Mouse (Mus musculus): Measurements from ENCODE around the gene Hoxb5.
A peak's percentile ranks its signal among the peaks of the same experiment; 100 is the strongest.

The Hoxb5 gene

DNA sequence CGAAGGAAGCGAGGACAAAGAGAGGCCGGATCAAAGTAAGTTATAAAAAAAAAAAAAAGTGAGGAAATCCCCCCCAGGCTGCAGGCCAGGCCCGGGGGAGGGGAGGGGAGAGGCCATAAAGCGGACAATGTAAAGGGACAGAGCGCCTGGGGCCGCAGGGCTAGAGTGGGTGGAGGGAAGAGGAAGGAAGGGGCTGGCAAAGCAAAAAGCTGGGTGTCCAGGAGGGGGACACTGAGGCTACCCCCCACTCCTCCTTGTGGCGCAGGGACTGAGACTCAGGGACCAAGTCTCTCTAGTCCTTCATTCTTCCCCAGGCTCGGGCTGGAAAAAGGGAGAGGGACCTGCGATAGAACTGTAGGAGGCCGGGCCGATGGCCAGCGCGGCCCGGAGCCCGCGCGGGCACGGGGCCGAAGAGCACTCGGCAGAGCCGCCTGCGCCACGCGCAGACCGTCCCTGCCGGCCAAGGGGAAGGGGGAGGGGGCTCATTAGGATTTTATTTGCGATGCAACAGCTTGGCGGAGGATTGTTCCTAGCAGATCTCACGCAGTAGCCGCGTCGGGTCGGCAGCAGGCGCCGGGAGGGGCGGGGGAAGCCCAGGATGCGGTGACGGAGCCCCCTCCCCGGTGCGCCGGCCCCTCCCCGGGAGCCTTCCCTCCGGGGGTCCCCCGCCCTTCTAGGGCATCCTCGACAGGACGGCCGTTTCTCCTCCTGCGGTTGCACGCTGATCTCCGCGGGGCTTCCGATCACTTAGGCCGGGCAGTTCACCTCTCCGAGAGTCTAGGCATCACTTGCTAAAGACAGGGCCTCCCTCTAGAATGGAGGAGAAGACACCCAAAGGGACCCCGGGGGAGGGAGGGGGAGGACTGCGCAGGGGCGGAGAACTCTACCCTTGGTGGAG lies 30.9 kb upstream of the Hoxb5 start:
- no peak for DNase-seq

DNA sequence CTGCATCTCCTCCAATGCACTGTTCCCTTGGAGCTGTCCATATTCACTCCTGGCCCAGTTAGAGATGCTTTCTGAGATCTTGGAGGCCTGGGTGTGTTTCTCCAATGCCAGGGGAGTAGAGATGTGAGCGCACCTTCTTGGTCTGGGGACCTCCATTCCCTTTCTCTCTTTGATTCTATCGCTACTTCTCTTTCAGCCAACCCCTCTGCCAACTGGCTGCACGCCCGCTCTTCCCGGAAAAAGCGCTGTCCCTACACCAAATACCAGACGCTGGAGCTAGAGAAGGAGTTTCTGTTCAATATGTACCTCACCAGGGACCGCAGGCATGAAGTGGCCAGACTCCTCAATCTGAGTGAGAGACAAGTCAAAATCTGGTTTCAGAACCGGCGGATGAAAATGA lies 28.7 kb upstream of the Hoxb5 start:
- no peak for DNase-seq

DNA sequence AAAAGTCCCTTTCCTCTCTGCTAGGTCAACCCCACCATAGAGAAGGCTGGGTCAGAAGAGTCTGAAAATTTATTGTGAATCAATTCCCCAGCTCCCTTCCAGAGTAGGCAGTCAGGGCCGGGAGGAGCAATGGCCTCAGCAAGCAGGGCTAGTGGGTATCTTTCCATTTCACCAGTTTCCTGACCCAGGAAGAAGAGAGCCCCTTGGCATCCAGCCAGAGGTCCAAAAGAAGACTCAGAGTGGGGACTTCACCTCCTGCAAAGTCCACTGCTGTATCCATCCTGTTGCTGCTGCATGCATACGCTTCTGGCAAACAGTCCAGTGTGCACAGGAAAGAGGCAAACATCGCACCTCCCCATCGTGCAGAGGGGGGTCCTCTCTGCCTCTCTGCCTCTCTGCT lies 27.2 kb upstream of the Hoxb5 start:
- DNase-seq = no peak

DNA sequence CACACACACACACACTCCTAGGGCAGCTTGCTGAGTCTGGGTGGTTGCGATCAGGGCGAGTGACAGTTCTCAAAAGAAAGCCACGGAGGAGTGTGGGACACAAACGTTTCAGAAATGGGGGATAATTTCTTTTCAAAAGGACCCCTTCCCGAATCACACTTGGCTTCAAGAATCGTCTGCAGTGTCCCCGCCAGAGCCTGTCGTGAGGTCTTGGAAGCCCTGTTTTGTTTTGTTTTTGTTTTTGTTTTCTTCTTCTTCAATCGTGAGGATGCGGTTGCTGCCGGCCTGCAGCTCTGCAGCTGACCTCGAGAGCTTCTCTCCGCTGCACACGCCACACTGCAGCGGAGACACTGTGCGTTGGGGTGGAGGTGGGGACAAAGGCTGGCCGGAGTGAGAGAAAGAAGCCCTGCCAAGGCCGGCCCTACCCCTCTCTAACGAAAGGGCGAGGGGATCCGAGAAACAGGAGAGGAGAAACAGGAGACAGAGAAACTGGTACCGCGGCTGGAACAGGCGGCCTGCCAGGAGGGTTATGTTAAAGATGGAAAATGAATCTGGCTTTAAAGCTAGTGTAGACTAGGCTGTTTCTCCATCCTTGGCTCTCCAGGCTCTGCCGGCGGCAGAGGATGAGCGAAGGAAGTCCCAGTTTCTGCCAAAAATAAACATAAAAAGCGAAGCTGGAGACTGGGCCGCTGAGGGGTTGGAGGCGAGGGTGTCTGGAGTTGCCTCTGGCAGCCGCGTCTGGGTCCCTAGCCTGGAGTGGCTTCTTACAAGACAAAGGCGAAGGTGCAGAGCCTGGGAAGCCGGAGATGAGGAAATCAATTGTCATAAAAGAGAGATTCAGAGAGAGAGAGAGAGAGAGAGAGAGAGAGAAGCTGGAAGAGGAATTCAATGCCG lies 25.7 kb upstream of the Hoxb5 start:
- no peak for DNase-seq

DNA sequence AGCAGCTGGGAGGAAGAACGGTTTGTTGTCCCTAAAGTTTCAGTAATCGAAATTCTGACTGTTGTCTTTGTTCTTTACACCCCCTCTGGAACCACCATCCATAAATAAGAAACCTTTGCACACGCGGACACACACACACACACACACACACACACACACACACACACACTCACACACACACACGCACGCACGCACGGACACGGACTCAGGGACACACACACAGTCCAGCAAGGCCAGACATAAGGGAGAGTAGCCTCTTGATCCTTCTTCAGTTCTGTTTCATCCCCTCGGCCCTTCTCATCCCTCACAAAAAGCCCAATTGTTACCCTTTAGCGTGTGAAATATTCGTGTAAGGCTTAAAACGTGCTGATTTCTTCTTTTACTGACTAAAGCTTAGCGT lies 24.8 kb upstream of the Hoxb5 start:
- no peak for DNase-seq

DNA sequence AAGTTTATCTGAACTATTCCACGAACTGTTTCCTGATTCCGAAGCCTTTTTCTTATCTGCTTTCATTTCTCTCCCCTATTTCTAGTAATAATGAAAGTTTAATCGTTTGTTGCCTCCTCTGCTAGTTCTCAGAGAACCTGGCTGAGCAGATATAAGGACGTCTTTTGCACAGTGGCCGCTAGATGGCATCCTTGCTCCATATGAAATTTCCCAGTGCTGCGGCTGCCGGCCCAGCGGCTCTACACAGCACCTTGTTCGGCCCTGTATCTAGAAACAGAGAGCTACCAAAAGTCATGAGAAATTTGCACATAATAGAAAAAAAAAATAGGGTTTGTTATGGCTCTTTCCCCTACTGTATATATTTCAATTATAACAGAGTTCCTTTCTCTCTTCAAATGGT lies 24.4 kb upstream of the Hoxb5 start:
- peak; percentile 76 to 89 for DNase-seq

DNA sequence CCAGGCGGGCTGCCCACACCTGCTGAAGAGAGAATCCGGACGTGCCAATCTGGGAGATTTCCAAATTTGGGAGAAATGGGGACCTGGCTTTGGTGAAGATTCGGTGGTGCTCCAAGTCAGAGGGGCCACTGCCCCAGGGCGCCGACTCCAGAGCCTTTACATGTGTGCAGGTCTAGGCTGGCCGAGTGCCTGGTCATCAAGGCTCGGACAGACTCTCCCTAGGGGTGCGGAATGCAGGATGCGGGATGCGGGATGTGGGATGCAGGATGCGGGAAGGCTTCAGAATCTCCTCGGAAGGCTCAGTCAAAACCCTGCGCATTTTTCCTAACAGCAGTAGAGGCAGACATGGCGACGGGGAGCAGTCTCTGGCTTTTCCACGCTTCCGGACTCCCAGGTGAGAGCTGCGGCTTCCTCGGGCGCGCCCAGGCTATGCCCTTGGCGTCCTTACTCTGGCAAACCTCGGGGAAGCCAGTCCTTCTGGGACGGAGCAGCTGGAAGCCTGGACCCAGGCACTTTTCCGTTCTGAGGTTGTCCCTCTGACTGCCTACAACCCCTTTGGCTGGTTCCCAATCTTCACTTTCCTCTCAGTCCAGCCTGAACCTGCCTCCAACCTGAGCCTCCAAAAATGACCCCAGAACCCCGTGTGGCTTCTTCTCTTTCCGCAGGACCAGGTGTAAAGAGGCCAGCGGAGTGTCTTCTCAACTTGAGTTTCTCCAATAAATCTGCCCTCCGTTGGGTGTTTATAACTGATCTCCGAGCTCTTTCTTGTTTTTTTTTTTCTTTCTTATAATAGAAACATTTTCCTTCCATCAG lies 23.5 kb upstream of the Hoxb5 start:
- no peak for DNase-seq

DNA sequence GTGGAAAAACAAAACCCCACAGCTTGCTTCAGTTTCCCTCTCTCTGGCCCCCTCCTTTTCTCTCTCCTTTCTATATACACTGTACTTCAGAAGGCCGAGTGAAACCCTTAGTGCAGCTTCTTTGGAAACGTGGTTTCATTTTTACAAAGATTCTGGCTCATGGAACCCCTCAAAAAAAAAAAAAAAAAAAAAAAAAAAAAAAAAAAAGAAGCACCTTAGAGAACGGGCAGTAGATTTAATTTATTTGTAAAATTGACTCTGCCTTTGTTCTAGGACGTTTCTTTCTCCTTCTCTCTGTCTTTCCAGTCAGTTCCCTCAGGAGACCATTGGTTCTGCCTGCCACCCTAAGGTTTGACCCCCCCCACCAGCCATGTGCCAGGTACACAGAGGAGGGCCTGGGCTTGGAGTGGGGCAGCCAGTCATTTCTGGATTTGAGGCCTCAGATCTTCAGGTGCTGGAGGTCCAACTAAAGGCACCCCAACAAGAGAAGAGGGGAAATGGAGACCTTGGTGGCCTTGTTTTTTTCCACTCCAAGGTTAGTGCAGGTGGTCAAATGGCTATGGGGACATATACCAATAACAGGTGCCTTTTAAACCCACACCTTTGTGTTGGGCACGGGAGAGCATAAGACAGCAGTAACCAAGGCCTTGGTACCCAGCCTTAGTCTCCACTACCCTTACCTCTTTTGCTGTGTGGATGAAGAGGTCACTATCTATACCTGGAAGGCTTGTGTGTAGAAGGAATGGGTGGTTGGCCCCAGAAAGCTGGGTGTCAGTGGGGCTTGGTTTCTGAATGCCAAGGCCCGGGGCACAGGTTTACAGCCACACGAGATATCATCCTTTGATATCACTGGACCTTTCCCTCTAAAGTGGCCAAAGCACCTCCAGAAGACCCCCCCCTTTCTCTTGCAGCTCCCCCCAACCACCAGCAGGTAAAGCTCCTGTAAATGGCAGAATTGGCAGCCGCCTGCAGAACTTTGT lies 22.4 kb upstream of the Hoxb5 start:
- DNase-seq = no peak

DNA sequence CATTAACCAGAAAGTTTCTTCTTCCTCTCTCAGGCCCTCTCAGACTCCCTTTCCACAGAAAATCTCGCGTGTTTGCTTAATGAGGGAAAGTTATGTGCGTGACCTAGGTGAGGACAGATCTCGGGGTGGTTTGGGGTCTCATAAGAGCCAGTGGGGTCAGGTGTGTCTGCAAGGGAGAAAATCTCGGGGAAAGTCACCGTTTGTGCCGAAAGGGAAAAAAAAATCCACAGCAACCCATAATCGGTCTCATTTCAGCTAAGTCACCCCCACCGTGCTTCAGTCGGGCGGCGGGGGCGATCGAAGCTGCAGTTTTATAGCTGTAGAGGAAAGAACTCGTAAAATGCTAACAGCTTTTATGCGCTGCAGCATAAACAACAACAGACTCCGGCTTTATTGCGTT lies 21.7 kb upstream of the Hoxb5 start:
- DNase-seq = no peak

DNA sequence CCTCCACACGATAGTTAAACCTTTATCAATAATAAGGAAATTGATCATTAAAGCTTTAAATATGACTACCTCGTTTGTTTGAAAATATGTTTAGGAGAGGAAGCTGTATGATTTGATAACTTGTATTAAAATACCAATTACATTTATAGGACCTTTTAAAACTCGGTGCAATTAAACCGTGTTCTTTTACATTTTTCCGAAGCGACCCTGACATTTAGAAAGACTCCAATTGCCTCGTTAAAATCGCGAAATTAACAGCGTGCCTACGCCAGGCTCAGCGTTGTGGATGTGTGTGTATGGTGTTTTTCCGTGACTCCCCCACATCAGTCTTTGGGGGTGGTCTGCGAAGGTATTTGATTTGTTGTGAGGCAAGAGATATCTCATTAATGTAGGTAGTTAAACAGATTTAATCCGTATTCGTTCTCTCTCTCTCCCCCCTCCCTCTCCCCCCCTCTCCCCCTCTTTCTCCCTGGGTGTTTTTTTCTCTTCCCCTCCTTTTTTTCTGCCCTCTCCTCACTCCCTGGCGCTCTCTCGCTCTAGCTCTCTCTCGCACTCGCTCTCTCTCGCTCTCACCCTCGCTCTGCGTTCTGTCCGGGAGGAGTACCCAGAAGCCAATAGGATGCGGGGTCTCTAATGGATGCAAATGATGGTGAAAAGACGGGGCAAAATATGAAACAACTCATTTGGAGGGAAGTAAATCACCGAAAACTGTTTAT lies 21.1 kb upstream of the Hoxb5 start, which contains the start of gene Hoxb8:
Hoxb8 (plus strand) TSS at position 51 of the 716 bp plus-strand sequence.
- no peak for DNase-seq

DNA sequence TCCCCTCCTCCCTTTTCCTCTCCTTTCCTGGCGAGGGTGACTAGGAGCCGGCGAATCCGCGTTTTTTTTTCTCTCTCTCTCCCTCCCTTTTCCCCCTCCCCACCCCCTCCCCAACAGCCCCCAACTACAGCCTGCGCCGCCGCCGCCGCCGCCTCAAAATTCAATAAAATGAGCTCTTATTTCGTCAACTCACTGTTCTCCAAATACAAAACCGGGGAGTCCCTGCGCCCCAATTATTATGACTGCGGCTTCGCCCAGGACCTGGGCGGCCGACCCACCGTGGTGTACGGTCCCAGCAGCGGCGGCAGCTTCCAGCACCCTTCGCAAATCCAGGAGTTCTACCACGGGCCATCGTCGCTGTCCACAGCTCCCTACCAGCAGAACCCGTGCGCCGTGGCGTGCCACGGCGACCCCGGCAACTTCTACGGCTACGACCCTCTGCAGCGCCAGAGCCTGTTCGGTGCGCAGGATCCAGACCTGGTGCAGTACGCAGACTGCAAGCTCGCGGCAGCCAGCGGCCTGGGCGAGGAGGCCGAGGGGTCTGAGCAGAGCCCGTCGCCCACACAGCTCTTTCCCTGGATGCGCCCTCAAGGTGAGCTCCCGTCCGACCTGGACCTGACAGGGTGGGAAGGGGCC lies 20.2 kb upstream of the Hoxb5 start:
- DNase-seq = no peak

DNA sequence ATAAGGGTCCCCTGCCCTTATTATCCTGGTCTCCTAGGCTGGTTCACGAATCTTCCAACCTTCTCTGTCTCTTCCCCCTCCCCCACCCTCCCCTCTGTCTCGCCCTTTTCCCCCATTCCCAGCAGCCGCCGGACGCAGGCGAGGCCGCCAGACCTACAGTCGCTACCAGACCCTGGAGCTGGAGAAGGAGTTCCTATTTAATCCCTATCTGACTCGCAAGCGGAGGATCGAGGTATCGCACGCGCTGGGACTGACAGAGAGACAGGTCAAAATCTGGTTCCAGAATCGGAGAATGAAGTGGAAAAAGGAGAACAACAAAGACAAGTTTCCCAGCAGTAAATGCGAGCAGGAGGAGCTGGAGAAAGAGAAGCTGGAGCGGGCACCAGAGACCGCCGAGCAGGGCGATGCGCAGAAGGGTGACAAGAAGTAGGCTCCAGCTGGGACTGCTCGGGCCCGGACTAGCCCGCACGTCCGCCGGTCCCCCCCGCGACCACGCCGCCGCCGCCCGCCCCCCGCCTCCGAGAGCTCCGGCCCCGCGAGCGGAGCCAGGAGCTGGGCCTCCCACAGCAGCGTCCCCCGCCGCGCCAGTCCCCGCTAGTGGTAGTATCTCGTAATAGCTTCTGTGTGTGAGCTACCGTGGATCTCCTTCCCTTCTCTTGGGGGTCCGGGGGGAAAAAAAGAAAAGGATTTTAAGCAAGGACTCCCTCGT lies 18.9 kb upstream of the Hoxb5 start:
- DNase-seq = no peak

DNA sequence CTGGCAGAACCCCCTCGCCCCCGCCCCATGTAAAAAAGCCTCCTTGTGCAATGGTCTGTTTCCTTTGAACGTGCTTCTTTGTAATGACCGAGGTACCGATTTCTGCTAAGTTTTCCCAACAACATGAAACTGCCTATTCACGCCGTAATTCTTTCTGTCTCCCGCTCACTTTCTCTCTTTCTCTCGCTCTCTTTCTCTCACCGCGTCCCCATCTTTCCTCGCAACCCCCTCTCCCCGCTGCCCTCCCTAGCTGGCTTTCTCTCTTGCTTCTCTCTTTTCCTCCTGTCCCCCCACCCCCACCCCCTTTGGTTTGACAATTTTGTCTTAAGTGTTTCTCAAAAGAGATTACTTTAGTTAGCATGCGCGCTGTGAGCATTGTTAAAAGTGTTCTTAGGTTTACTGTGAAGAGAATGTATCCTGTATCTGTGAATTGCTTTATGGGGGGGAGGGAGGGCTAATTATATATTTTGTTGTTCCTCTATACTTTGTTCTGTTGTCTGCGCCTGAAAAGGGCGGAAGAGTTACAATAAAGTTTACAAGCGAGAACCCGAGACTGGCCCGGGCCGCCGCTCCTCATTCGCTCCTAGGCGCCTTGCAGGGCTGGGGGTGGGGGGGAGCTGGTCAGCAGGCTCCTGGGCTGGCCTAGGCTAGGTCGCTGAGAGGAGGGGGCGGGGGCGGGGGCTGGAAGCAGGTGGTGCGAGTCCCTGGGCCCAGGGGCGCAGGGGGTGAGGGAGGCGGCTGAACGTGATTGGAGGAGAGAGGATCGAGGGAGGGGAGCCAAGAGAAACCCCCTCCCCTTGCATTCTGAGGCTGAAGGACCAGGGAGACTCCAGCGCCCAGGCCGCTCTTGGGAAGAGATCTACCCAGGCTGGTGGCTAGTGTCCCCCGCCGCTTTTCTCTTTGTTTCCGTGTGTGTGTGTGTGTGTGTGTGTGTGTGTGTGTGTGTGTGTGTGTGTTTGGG lies 18.1 kb upstream of the Hoxb5 start:
- no peak for DNase-seq

DNA sequence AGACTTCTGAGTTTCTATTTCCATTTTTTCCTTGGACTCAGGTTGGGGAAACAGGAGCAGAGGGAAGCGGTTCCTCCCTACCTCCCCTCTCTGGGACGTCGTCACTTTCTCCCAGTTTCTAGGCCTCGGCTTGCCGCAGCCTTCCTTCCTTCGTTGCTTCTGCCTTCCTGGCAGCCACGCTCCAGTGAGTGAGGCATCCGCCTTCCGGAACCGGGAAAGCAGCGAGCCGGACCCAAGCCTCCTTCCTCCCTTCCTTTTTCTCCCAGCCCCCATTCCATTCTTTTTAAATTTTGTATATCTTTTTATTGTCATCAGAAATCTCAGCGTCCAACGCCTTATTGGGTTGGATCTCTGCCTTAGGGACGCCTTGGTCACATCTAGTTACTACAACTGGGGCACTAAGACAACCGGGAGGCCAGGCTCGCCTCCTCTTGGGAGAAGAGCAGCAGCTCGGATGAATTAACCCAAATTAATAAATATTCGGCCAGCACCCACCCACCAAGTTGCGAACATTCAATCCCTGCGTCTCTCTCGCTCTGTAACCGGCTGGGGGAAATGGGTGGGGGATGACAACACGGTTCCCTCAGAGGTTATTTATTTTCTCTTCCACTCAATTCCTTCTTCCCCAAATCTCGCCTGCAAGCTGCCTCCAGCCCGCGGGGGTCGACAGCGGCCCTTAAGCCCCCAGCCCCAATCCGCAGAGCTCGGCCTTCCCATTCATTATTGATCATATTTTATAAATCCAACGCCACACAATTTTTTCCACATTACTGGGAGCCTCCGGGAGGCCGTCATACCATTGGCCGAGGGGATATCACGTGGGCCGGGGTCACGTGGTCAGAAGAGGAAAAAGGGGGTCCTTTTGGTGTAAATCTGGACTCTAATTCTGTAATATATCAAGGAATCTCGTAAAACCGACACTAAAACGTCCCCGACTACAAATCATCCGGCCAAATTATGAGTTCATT lies 17.1 kb upstream of the Hoxb5 start, which contains the start of gene Hoxb7:
Hoxb7 (plus strand) TSS at position 853 of the 968 bp plus-strand sequence.
- no peak for DNase-seq

DNA sequence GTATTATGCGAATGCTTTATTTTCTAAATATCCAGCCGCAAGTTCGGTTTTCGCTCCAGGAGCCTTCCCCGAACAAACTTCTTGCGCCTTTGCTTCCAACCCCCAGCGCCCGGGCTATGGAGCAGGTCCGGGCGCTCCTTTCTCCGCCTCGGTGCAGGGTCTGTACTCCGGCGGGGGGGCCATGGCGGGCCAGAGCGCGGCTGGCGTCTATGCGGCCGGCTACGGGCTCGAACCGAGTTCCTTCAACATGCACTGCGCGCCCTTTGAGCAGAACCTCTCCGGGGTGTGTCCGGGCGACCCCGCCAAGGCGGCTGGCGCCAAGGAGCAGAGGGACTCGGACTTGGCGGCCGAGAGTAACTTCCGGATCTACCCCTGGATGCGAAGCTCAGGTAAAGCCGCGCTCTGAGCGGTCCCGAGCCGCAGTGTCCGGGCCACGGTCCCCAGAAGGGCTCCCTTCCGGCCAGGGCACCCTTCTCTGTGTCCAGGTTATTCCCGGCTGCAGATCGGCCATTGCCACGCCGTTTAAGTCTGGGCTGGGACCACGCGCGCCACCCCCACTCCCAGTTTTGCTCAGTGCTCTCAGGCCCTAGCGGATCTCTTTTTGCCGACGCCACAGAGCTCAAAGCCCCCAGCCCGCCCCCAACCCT lies 16.3 kb upstream of the Hoxb5 start:
- DNase-seq = no peak

DNA sequence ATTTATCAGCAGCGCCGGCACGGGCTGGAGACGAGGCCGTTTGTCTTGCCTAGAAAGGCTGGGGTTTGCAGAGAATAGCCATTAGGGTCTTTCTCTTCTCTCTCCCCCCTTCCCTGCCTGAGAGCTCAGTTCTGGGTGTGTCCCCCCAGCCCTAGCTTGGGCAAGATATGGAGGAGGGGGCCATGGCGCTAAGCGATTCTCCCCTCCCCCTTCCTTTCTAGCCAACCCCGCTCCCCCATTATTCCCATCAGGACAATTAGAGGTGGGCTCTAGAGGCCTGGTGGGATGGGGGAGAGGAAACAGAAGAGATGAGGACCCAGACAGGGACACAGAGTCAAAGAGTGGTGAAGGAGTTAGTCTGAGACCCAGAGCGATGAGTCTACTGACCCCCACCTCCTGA lies 15.7 kb upstream of the Hoxb5 start:
- no peak for DNase-seq

Measured in cerebellum, adult 18-20 months (tissue).